Mouse (Mus musculus) heart, postnatal 36 days (tissue): ENCODE data around the gene Frmd7. TPM values are rescaled to one million over a fixed set of nuclear protein-coding genes. Genes with fewer than 3 reads are reported as not detected.

ENCODE experiments used
- DNase-seq, 2 experiments: peaks; one replicate each; pipeline ENCODE4 v3.0.0; 2021 to 2022
- intact Hi-C: fragments of 180-260 bp; cut with DNase I; formaldehyde crosslinking; loops from one replicate; pipeline ENCODE4 v1.15.1; 2025
- total RNA-seq, 2 experiments: library from RNA; stranded (reverse); gene quantifications; 2 replicates each; pipeline ENCODE4 v1.2.3; 2021

Gene Frmd7
- total RNA-seq, 2 experiments from 2014 or later = not detected

DNA sequence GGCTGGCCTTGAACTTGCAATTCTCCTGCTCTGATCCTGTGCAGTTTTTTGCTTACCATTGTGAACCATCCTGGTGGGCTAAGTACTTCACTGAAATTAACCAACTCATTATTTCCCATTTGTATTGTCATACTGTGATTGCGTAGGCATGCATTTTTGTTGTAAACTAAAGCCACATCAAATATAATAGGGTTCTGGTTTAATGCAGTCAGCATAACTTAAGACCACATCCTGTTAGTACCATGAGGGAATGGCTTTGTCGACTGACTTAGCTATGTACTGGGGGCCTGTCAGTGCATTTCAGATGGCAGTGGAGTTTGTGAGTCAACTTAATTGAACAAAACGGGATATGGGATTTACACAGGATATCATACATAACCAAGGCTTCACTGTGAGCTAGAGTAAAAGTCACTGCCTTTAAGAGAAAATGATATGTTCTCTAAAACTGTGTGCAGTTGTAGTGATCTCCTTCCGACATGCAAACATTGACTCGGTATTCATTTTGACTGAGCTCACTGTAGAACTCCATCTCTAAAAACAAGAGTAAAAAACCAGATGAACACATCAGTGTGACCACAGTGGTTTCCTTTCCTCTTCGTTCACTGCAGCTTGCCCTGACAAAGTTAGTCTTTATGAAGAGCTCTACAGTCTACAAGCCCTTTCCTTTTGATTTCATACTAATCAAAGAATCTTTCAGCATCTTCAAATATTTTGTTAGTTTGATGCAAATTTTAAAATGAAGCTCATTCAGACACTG, 68.1 kb downstream of the Frmd7 start:
- no peak for DNase-seq
- intact Hi-C loops = no loop called here

DNA sequence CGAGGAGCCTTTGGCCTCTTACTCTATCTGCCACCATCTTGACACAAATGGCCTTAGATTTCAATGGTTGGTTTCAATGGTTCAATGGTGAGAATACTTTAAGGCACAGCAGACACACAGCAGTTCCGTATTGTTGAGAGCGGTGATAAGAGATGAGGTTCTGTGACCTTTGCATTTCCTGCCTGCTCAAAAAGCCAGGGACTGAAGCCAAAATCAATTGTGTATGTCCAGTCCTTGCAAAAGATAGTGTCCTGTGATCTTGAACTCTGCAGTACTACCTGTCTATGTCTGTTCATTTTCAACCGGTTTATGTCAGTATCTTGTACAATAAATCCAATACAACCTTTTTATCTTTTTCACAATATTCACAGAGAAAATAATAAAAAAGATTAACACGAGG, 77.8 kb downstream of the Frmd7 start:
- no peak for DNase-seq
- intact Hi-C loops = no loop called here

DNA sequence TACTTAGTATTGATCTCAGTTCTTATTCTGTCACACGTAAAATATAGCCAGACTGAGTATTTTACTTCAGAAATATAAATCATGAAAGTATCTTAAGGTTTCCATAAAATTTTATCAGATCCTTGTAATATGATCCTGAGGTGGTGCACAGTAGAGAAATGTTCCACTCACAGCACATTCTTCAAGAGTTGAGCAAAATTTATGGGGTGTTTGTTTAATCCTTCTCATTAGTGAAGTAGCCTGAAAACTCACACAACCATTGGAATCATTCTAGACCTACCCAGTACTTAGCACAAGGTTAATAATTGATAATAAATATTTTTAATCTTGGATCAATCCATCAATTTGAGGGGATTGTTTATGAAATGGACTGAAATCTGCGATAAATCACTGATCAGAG, 78.7 kb downstream of the Frmd7 start:
- intact Hi-C loops = no loop called here
- DNase-seq = no peak

DNA sequence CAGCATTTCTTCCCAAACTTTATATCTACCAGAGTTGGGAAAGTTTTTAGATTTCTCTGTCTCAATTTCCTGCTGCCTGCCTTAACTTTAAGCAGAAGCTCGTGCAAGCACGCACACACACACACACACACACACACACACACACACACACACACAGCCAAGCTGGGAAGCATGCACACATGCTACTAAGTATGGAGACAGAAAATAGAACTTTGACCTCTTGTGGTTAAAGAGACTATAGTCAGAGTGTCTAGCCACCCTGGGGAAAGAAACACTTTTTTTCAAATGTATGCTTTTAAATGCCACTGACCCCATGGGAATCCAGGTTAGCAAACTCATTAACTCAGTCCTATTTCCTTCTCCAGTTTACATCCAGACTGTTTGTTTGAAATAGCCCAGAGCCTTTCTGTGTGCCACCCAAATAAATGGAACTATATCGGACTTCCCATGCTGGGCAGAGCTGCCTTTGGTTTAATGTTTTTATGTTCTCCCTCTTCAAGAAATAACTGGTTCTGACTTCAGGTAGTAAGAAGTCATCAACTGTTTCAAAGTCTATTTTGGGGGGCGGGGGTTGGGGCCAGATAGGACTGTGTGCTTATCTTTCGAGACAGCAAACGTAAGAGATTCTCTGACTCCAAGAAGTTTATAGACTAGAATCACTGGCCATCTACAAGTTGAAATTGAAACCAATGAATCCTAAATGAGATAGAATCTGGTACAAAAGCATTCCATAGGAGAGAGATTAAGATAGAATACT, 91.9 kb downstream of the Frmd7 start:
- intact Hi-C loops = no loop called here
- no peak for DNase-seq

Other genes starting within 250 kb of the Frmd7 start
- gene Stk26, start 101.7 kb downstream of the Frmd7 start, total RNA-seq = 1 to 10 TPM; 1.8 to 2.4 TPM
- 10 to 100 TPM; 20.4 to 21.4 TPM for gene Rap2c, start 75.3 kb upstream of the Frmd7 start, total RNA-seq